Mouse (Mus musculus) heart, embryonic 14.5 days (tissue): ENCODE data around the gene Map4k3. TPM values are rescaled to one million over a fixed set of nuclear protein-coding genes. Genes with fewer than 3 reads are reported as not detected.

Experiments used
- ATAC-seq: fragments of 200-750 bp; cut with Nextera tagmentation; 2 replicates; pipeline ENCODE4 v1.8.0; 2017; ENCODE audit warnings: low read depth, moderate TSS enrichment; ENCODE audit not compliant: insufficient number of reproducible peaks, insufficient read depth, low FRiP score
- H3K27ac ChIP-seq, 2 experiments: fragments of 200-500 bp in 1 of 2; fragments of 300-500 bp in 1 of 2; sonication (generic) in 1 of 2; replicated peaks in 1 of 2; 2 replicates each; pipeline ENCODE4 v1.5.1; 2012 to 2014; ENCODE audit warnings: low read depth in 2 of 2, low read length in 2 of 2, control low read depth in 1 of 2, mild to moderate bottlenecking in 1 of 2, mixed read lengths in 1 of 2; ENCODE audit not compliant: control insufficient read depth in 1 of 2, insufficient read depth in 1 of 2
- H3K27me3 ChIP-seq: fragments of 300-500 bp; sonication (generic); 2 replicates; pipeline ENCODE4 v1.6.1; 2014; ENCODE audit warnings: mild to moderate bottlenecking, low read length, control low read depth; ENCODE audit not compliant: control insufficient read depth, insufficient read depth
- H3K36me3 ChIP-seq: fragments of 300-500 bp; sonication (generic); 2 replicates; pipeline ENCODE4 v1.6.1; 2014; ENCODE audit warnings: mild to moderate bottlenecking, control low read depth, low read length, mixed read lengths; ENCODE audit not compliant: control insufficient read depth, insufficient read depth
- H3K4me1 ChIP-seq, 2 experiments: fragments of 200-500 bp in 1 of 2; fragments of 300-500 bp in 1 of 2; sonication (generic) in 1 of 2; 2 replicates each; pipeline ENCODE4 v1.6.1; 2012 to 2014; ENCODE audit warnings: low read length in 2 of 2, control low read depth in 1 of 2, mixed read lengths in 1 of 2; ENCODE audit not compliant: control insufficient read depth in 2 of 2, insufficient read depth in 2 of 2
- H3K4me2 ChIP-seq: fragments of 300-500 bp; sonication (generic); 2 replicates; pipeline ENCODE4 v1.6.1; 2014; ENCODE audit warnings: mild to moderate bottlenecking, low read length
- H3K4me3 ChIP-seq, 2 experiments: fragments of 200-500 bp in 1 of 2; fragments of 300-500 bp in 1 of 2; sonication (generic) in 1 of 2; 2 replicates each; pipeline ENCODE4 v1.5.1; 2012 to 2014; ENCODE audit warnings: low read length in 2 of 2, mild to moderate bottlenecking in 2 of 2, control low read depth in 1 of 2, low read depth in 1 of 2, moderate library complexity in 1 of 2; ENCODE audit not compliant: control insufficient read depth in 1 of 2, insufficient read depth in 1 of 2
- H3K9ac ChIP-seq: fragments of 300-500 bp; sonication (generic); 2 replicates; pipeline ENCODE4 v1.6.1; 2014; ENCODE audit warnings: mild to moderate bottlenecking, low read length
- H3K9me3 ChIP-seq: fragments of 300-500 bp; sonication (generic); 2 replicates; pipeline ENCODE4 v1.6.1; 2016; ENCODE audit warnings: low read length, control low read depth; ENCODE audit not compliant: control insufficient read depth
- WGBS: fragments of 180-500 bp; shearing (Covaris S2); extraction: QIAGEN DNeasy Blood & Tissue Kit; methylation state at CpG from one replicate; pipeline ENCODE4 v1.1.7; 2014; 5-methylcytosine and 5-hydroxymethylcytosine counted together
- polyA plus RNA-seq: library from polyadenylated mRNA; unstranded; fragments of >200 nt; fragmentation: Nextera tagmentation; extraction: Ambion mirVana; gene quantifications from 2 replicates; pipeline ENCODE4 v1.2.1, GENCODE M21; 2014

Gene Map4k3
- polyA plus RNA-seq, 1 experiment from 2014 or later = 29.1 TPM

- H3K4me3 ChIP-seq = no peak overlapping the region
- ATAC-seq = no peak
- WGBS = 71% methylated on average over 7 of the region's 7 CpGs
- no peak overlapping the region for H3K4me2 ChIP-seq
- peaks cover 20% of the 10 kb centered on the region for H3K36me3 ChIP-seq
- no peaks in the 10 kb centered on the region for H3K9me3 ChIP-seq
- H3K27ac ChIP-seq = no peak overlapping the region
- H3K27me3 ChIP-seq = no peaks in the 10 kb centered on the region
- peaks cover 0 to 3% of the 10 kb centered on the region in 2 experiments; a peak in 1 of 4 replicates for H3K4me1 ChIP-seq
- no peak overlapping the region for H3K9ac ChIP-seq
Measured at GRCm38 (mm10) chr17:80662836-80663620, 65.3 kb downstream of the Map4k3 start.

- no peaks in the 10 kb centered on the region for H3K27me3 ChIP-seq
- 80% methylated on average over 3 of the region's 3 CpGs for WGBS
- H3K4me2 ChIP-seq = no peak overlapping the region
- no peaks in the 10 kb centered on the region for H3K4me1 ChIP-seq
- H3K9ac ChIP-seq = no peak overlapping the region
- no peak for ATAC-seq
- peaks cover 20% of the 10 kb centered on the region for H3K36me3 ChIP-seq
- H3K9me3 ChIP-seq = no peaks in the 10 kb centered on the region
- H3K27ac ChIP-seq = no peak overlapping the region
- H3K4me3 ChIP-seq = no peak overlapping the region
Measured at GRCm38 (mm10) chr17:80661896-80662295, 66.4 kb downstream of the Map4k3 start.

GRCm38 (mm10) chr17:80660707-80661380, 67.4 kb downstream of the Map4k3 start:
- ATAC-seq = no peak
- Histone ChIP-seq H3K9me3 (no peaks in the 10 kb centered on the region), H3K9ac (no peak overlapping the region), H3K27ac (no peak overlapping the region), H3K27me3 (no peaks in the 10 kb centered on the region), H3K4me1 (no peaks in the 10 kb centered on the region), H3K4me3 (no peak overlapping the region), H3K4me2 (no peak overlapping the region), H3K36me3 (peaks cover 20% of the 10 kb centered on the region)
- 90% methylated on average over 15 of the region's 15 CpGs for WGBS

- no peak for ATAC-seq
- H3K9ac ChIP-seq = no peak overlapping the region
- H3K27ac ChIP-seq = no peak overlapping the region
- H3K4me3 ChIP-seq = no peak overlapping the region
- H3K36me3 ChIP-seq = peaks cover 26% of the 10 kb centered on the region
- WGBS = 90% methylated on average over 2 of the region's 2 CpGs
- H3K4me1 ChIP-seq = no peaks in the 10 kb centered on the region
- no peaks in the 10 kb centered on the region for H3K27me3 ChIP-seq
- no peaks in the 10 kb centered on the region for H3K9me3 ChIP-seq
- H3K4me2 ChIP-seq = no peak overlapping the region
Measured at GRCm38 (mm10) chr17:80660234-80660633, 68.1 kb downstream of the Map4k3 start.

- WGBS = 88% methylated on average over 5 of the region's 5 CpGs
- Histone ChIP-seq H3K9me3 (no peaks in the 10 kb centered on the region), H3K4me3 (no peak overlapping the region), H3K36me3 (peaks cover 30% of the 10 kb centered on the region), H3K27ac (no peak overlapping the region), H3K27me3 (no peaks in the 10 kb centered on the region), H3K9ac (no peak overlapping the region), H3K4me1 (no peaks in the 10 kb centered on the region), H3K4me2 (no peak overlapping the region)
- no peak for ATAC-seq
Measured at GRCm38 (mm10) chr17:80659821-80660220, 68.5 kb downstream of the Map4k3 start.

- Histone ChIP-seq H3K36me3 (peaks cover 47% of the 10 kb centered on the region), H3K27me3 (no peaks in the 10 kb centered on the region), H3K9ac (no peak overlapping the region), H3K4me1 (no peaks in the 10 kb centered on the region), H3K4me2 (no peak overlapping the region), H3K4me3 (no peak overlapping the region), H3K27ac (no peak overlapping the region), H3K9me3 (no peaks in the 10 kb centered on the region)
- 85% methylated on average over 3 of the region's 3 CpGs for WGBS
- ATAC-seq = no peak
Measured at GRCm38 (mm10) chr17:80654323-80654722, 74.0 kb downstream of the Map4k3 start.

GRCm38 (mm10) chr17:80652740-80653139, 75.5 kb downstream of the Map4k3 start:
- H3K36me3 ChIP-seq = peaks cover 61% of the 10 kb centered on the region
- WGBS = 79% methylated on average over 6 of the region's 6 CpGs

More at GRCm38 (mm10) chr17:80652740-80653139, 75.5 kb downstream of the Map4k3 start:
- Histone ChIP-seq H3K9me3 (no peaks in the 10 kb centered on the region), H3K4me3 (no peak overlapping the region), H3K9ac (no peak overlapping the region), H3K27me3 (no peaks in the 10 kb centered on the region), H3K4me2 (no peak overlapping the region), H3K27ac (no peak overlapping the region), H3K4me1 (no peaks in the 10 kb centered on the region)
- ATAC-seq = no peak
